Mouse (Mus musculus) stomach, postnatal 0 days (tissue): Measurements from ENCODE around the gene Arel1. TPM values are rescaled to one million over a fixed set of nuclear protein-coding genes. Genes with fewer than 3 reads are reported as not detected.
A peak's percentile ranks its signal among the peaks of the same experiment; 100 is the strongest.

Source experiments
- ATAC-seq: fragments of 200-750 bp; cut with Nextera tagmentation; 2 replicates; pipeline ENCODE4 v1.8.0; 2017; ENCODE audit not compliant: low FRiP score, low TSS enrichment
- DNase-seq: peaks from one replicate; pipeline ENCODE4 v3.0.0-alpha.2; 2016; ENCODE audit warnings: low spot score
- H3K27ac ChIP-seq: fragments of 300-500 bp; sonication (generic); replicated peaks from 2 replicates; pipeline ENCODE4 v1.5.1; 2014; ENCODE audit warnings: mild to moderate bottlenecking, control low read depth
- H3K27me3 ChIP-seq: fragments of 300-500 bp; sonication (generic); 2 replicates; pipeline ENCODE4 v1.6.1; 2014; ENCODE audit warnings: low read length; ENCODE audit not compliant: control insufficient read depth, insufficient read depth
- H3K36me3 ChIP-seq: fragments of 300-500 bp; sonication (generic); 2 replicates; pipeline ENCODE4 v1.6.1; 2014; ENCODE audit warnings: low read length, mixed read lengths; ENCODE audit not compliant: control insufficient read depth, insufficient read depth
- H3K4me1 ChIP-seq: fragments of 300-500 bp; sonication (generic); replicated peaks from 2 replicates; pipeline ENCODE4 v1.6.1; 2014; ENCODE audit warnings: antibody characterized with exemption; ENCODE audit not compliant: control insufficient read depth, insufficient read depth
- H3K4me2 ChIP-seq: fragments of 300-500 bp; sonication (generic); replicated peaks from 2 replicates; pipeline ENCODE4 v1.6.1; 2014; ENCODE audit warnings: low read depth, mild to moderate bottlenecking, control low read depth, moderate library complexity
- H3K4me3 ChIP-seq: fragments of 300-500 bp; sonication (generic); 2 replicates; pipeline ENCODE4 v1.5.1; 2014; ENCODE audit warnings: low read depth, low read length, control low read depth
- H3K9ac ChIP-seq: fragments of 300-500 bp; sonication (generic); 2 replicates; pipeline ENCODE4 v1.6.1; 2014; ENCODE audit warnings: mild to moderate bottlenecking, low read length, control low read depth, mixed read lengths
- H3K9me3 ChIP-seq: fragments of 300-500 bp; sonication (generic); 2 replicates; pipeline ENCODE4 v1.6.1; 2016; ENCODE audit warnings: low read length; ENCODE audit not compliant: control insufficient read depth
- CTCF ChIP-seq: IDR thresholded peaks from 2 replicates; pipeline ENCODE4 v1.5.1; 2016; ENCODE audit warnings: antibody characterized with exemption, low read depth, mild to moderate bottlenecking, moderate library complexity
- EP300 ChIP-seq: optimal IDR thresholded peaks from 2 replicates; pipeline ENCODE3; 2016; ENCODE audit warnings: antibody characterized with exemption
- WGBS: fragments of 180-500 bp; shearing (Covaris S2); extraction: QIAGEN DNeasy Blood & Tissue Kit; methylation state at CpG from one replicate; pipeline ENCODE4 v1.1.7; 2014; 5-methylcytosine and 5-hydroxymethylcytosine counted together
- polyA plus RNA-seq: library from polyadenylated mRNA; unstranded; fragments of >200 nt; fragmentation: Nextera tagmentation; extraction: Ambion mirVana; gene quantifications from 2 replicates; pipeline ENCODE4 v1.2.1, GENCODE M21; 2015

The Arel1 gene
- polyA plus RNA-seq, 1 experiment from 2014 or later: 4.8 TPM

DNA sequence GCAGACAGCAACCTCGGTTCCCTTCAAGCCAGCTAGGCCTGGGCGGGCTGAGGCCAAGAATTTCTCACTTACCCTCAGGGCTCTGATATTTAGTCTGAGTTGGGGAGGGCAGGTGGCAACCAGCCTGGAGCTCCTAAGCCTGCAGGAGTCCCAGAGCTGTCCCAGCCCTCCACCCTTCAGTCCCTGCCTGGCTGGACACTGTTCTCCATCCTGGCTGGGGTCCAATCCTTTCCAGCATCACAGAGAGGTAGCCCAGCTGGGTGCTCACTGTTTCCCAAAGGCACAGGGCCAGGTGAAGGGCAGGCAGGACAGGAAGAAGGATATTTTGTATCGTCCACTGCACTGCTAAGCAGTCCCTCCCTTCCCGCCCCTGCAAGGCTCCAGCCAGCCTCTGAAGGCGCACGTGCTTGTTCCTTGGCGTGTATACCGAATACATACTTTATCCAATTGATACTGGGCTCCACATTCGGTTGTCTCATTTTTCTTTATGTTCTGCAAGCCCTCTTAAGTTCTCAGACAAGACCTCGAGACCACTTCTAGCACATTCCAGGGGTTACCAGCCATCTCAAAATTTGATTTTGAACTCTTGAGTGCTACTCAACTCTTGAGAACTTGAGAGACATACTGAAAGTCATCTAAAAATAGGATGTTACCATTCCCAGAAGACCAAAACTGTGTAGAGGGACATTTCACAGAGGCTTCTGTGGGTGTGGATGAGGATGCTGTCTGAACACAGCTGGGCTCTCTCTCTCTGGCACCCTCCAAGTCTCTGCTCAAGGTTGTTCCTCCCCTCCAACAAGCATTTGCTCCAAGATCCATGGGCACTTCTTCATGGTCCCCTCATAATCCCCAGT is 62.8 kb downstream of the Arel1 start:
- peak overlapping the region; percentile 53 for H3K27ac ChIP-seq
- ATAC-seq: peak; percentile 53; the same call in 1 of the 2 replicates
- no peak overlapping the region for H3K4me2 ChIP-seq
- H3K4me1 ChIP-seq: no peaks in the 10 kb centered on the region
- H3K9me3 ChIP-seq: no peaks in the 10 kb centered on the region
- H3K4me3 ChIP-seq: no peak overlapping the region
- WGBS: 42% methylated on average over 10 of the region's 10 CpGs
- peak; percentile 19 for DNase-seq
- no peaks in the 10 kb centered on the region for H3K27me3 ChIP-seq
- TF ChIP-seq EP300: no peak
- TF ChIP-seq CTCF: peak; percentile 18; the same call in 1 of the 2 replicates
- H3K36me3 ChIP-seq: no peaks in the 10 kb centered on the region
- no peak overlapping the region for H3K9ac ChIP-seq

GRCm38 (mm10) chr12:84907024-84907626 is 63.6 kb downstream of the Arel1 start:
- WGBS: 54% methylated on average over 11 of the region's 12 CpGs
- H3K4me1 ChIP-seq: no peaks in the 10 kb centered on the region
- H3K4me2 ChIP-seq: no peak overlapping the region
- no peak for DNase-seq
- H3K27me3 ChIP-seq: no peaks in the 10 kb centered on the region
- ATAC-seq: peak; percentile 42; the same call in 1 of the 2 replicates
- H3K4me3 ChIP-seq: no peak overlapping the region
- H3K9me3 ChIP-seq: no peaks in the 10 kb centered on the region
- H3K27ac ChIP-seq: peak overlapping the region; percentile 53
- TF ChIP-seq EP300: no peak
- TF ChIP-seq CTCF: no peak
- H3K36me3 ChIP-seq: no peaks in the 10 kb centered on the region
- H3K9ac ChIP-seq: no peak overlapping the region

DNA sequence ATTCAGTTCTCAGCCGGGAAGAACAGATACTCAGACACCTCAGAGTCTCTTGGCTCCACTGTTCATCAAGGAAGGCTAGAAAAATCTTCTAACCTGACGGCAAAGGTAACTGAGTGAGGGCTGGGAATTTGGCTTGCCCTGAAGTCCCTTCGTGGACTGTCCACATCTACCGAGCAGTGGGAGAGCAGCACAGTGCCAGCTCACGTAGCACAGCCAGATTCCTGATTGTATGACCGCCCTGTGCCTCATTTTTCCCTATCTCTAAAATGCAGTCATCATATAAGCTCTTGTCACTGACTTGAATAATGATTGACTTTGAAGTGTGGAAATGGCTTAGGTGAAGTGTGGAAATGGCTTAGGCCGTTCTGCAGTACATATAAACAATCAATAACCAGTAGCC is 66.3 kb downstream of the Arel1 start:
- ATAC-seq (no peak), DNase-seq (no peak)
- Histone ChIP-seq H3K27ac (no peak overlapping the region), H3K27me3 (no peaks in the 10 kb centered on the region), H3K4me3 (no peak overlapping the region), H3K9me3 (no peaks in the 10 kb centered on the region), H3K9ac (no peak overlapping the region), H3K4me1 (no peaks in the 10 kb centered on the region), H3K36me3 (no peaks in the 10 kb centered on the region), H3K4me2 (no peak overlapping the region)
- 67% methylated on average over 7 of the region's 7 CpGs for WGBS
- TF ChIP-seq CTCF (no peak), EP300 (no peak)

GRCm38 (mm10) chr12:84900317-84900716 is 70.4 kb downstream of the Arel1 start:
- H3K36me3 ChIP-seq: no peaks in the 10 kb centered on the region
- TF ChIP-seq CTCF (no peak), EP300 (no peak)
- no peak for DNase-seq
- H3K4me3 ChIP-seq: no peak overlapping the region
- no peak overlapping the region for H3K4me2 ChIP-seq
- H3K9ac ChIP-seq: no peak overlapping the region
- ATAC-seq: no peak
- no peak overlapping the region for H3K27ac ChIP-seq
- no peaks in the 10 kb centered on the region for H3K9me3 ChIP-seq
- WGBS: 76% methylated on average over 7 of the region's 7 CpGs
- no peaks in the 10 kb centered on the region for H3K27me3 ChIP-seq
- H3K4me1 ChIP-seq: no peaks in the 10 kb centered on the region; the same call in 1 of the 2 replicates

GRCm38 (mm10) chr12:84897322-84897721 is 73.4 kb downstream of the Arel1 start:
- Histone ChIP-seq H3K4me2 (no peak overlapping the region), H3K9ac (no peak overlapping the region), H3K27ac (no peak overlapping the region), H3K9me3 (no peaks in the 10 kb centered on the region), H3K36me3 (no peaks in the 10 kb centered on the region), H3K4me1 (no peaks in the 10 kb centered on the region; the same call in 1 of the 2 replicates), H3K4me3 (no peak overlapping the region), H3K27me3 (no peaks in the 10 kb centered on the region)
- DNase-seq (no peak), ATAC-seq (no peak)
- TF ChIP-seq EP300 (no peak), CTCF (no peak)
- 83% methylated on average over 5 of the region's 5 CpGs for WGBS

DNA sequence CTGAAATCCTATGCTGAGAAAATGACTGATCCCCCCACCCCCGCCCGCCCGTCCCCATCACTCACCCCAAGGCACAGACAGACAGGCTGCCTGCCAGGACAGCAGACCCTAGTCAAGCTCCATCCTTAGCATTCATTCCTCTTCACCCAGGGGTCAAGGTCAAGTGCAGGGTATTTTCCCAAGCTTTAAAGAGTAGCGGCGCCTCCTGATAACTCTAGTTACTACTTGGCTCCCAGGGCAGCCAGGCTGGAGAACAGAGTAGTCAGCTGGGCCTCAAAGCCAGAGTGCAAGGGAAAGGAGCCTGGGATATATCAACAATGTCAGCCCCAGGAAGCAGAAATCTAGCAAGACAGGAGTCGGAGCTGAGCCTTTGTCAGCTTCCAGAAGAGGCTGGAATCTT is 74.5 kb downstream of the Arel1 start:
- Histone ChIP-seq H3K4me1 (no peaks in the 10 kb centered on the region; the same call in 1 of the 2 replicates), H3K9me3 (no peaks in the 10 kb centered on the region), H3K9ac (no peak overlapping the region), H3K27me3 (no peaks in the 10 kb centered on the region), H3K36me3 (no peaks in the 10 kb centered on the region), H3K27ac (no peak overlapping the region), H3K4me2 (no peak overlapping the region), H3K4me3 (no peak overlapping the region)
- ATAC-seq (no peak), DNase-seq (no peak)
- no peak for TF ChIP-seq CTCF
- no peak for TF ChIP-seq EP300
- 66% methylated on average over 6 of the region's 6 CpGs for WGBS
